Mouse (Mus musculus): ENCODE measurements at regions not wholly inside any gene's neighbourhood (a gene's known extent, or its start where the extent isn't known, plus 50 kb on each side); places are given as distances from the start of the nearest gene placed in this dataset.
"Not testable (repeated sequence)": the region's sequence is repeated elsewhere in the genome, so short reads cannot be mapped to it uniquely, and the experiment has no call there.

DNA sequence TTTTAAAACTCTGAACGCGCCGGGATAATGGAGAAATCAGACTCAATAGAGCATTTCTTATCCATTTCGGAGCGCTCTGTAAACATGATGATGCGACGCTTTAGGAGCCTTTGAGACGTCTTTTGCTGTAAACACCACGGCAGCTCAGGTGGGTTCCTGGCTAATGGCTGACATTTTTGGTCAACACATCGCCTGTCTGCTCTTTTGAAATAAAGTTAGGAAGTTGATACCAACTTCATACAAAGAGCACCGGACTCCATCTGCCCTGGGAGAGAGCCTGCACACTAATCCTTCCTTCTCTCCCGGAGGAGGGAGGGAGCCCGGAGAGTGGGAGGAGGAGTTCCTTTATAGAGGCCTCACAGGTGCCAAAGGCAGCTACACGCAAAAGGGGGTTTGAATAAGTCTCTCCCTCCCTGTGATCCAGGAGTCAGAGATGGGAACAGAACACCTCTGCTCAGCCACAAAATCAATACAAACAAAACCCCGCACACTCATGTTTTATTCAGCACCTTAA lies 63.8 kb upstream of the Srsf6 start:
- ATAC-seq (ENCODE audit: insufficient number of reproducible peaks, low FRiP score, low TSS enrichment) = no peak

DNA sequence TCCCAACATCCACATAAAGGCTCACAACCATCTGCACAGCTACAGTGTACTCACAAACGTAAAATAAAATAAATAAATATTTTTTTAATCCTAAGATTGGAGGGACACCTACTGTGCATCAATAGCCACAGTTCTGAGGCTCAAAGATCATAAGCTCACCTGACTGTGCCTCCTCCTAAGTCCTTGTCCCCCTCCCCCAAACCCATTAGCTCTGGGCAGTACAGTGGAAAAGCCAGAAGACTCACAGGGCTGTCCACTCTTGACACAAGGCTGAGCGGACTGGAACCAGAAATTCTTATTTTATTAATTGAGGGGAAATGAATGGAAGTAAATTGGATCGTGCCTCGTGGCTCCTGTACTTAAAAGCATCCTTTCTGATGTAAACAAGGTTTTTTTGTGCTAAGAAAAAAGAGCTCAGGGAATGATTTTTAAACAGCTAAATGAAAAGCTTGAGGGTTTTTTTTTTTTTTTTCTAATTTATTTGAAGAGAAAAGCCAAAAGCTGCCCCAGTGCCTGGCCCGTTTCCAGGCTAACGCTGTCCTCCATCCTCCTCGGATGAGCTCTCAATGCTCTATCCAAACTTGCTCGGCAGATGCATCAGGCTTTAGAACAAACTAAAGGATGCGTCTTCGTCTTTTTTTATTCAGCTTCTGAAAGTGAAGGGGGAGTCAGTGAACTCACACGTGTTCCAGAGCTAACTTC lies 64.6 kb upstream of the Srsf6 start:
- ATAC-seq (ENCODE audit: insufficient number of reproducible peaks, low FRiP score, low TSS enrichment) = no peak

DNA sequence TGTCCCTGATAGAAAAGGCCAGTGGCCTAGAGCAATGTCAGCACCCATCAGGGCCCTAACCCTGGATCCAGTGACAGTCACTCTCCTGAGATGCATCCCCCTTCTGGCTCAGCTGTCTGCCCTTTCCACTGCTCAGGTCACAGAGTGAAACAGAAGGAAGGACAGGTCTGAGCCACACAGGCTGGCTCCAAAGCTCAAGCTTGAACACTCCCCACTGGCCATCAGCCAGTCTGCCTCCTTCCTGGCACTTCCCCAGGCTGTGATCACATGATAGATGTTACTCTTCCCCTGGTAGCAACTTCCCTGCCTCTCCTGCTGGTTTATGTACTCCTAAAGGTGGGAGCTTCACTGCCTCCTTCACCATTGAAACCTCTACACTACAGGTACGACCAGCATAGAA lies 66.8 kb upstream of the Srsf6 start:
- no peak for ATAC-seq (ENCODE audit: insufficient number of reproducible peaks, low FRiP score, low TSS enrichment)

DNA sequence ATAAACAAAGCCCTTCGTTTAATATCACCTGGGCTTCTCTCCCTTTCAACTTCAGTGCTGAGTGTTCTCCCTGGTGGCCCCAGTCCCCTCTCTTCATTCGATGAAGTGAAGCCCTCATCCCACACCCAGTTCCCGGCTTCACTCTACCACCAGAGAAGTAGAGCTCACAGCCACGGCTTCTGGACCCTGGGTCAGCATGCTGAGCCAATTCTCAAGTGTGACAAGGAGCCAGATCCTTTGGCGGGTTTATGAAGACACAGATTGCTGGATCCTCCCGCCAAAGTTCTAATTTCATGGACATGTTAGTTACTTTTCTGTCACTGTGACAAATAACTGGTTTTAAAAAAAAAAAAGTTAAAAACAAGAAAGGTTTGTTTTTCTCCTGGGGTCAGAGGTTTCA lies 76.7 kb upstream of the Srsf6 start:
- no peak for ATAC-seq (ENCODE audit: insufficient number of reproducible peaks, low FRiP score, low TSS enrichment)

DNA sequence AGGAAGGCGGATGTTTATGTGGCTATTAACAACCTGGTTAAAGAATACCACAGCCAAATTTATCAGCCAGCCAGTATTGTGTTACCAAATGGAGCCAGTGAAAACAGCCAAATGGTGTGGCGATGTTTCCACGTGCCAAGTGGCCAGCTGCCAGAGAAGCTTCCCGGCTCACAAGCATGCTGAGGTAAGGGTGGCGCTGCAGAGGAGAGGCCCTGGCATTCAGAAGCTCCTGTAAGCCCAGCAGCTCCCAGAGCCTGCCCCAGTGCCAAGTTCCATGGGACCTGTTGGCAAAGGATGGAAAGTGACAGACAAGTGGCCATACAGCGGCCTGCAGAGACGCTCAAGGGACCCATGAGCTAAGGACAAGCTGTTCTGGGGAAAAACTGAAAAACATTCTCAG lies 77.8 kb upstream of the Srsf6 start:
- ATAC-seq (ENCODE audit: insufficient number of reproducible peaks, low FRiP score, low TSS enrichment) = peak; percentile 95

DNA sequence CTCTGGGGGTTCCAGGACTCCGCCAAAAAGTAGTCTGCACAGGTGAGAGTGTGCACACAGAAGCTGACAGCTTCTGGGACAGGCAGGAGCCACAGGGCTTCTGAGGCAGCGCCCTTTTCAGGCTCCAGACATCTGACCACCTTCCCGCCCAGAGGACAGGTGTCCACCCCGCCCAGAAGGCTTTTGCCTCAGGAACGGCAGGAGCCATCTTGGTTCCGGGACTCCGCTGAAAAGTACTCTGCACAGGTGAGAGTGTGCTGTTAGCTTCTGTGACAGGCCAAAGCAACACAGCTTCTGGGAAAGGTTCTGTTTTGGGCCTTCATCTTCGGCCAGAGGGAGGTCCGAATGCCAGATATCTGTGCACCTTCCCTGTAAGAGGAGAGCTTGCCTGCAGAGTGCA lies 89.6 kb upstream of the Srsf6 start:
- ATAC-seq (ENCODE audit: insufficient number of reproducible peaks, low FRiP score, low TSS enrichment) = not testable (repeated sequence)

DNA sequence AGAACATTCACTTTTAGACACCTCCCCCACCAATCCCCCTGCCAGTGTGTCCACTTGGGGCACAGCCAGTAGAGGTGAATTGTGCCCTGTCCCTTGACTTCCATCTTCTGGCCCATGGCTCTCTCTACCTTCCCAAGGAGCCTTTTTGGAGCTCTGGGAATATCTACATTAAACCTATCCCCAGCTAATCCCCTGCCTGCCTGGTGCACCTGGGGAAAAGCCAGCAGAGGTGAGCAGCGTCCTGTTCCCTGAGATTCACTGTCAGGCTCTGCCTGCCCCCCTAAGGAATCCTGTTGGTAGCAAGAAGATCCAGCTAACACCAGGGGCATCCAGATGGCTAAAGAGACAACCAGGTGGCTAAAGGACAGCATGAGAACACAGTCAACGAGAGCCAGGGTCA lies 93.6 kb upstream of the Srsf6 start:
- ATAC-seq (ENCODE audit: insufficient number of reproducible peaks, low FRiP score, low TSS enrichment) = no peak

DNA sequence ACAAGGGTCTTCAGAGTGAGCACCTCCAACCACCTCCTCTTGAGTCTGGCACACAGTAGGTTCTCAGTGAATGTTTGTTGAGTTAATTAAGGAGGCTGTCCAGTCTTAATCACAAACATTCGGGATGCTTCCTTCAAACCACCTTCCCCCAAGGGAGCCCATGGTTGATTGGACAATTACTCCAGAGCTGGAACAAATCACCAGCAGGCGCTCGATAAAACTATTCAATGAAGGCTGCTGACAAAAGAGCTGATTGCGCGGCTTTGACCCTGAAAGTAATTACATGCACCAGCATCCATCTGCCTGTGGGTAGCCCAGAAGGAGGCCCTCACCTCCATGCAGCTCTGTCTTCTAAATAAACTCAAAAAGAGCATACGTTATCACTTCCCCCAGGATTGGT lies 97.6 kb upstream of the Srsf6 start:
- ATAC-seq (ENCODE audit: insufficient number of reproducible peaks, low FRiP score, low TSS enrichment) = no peak

DNA sequence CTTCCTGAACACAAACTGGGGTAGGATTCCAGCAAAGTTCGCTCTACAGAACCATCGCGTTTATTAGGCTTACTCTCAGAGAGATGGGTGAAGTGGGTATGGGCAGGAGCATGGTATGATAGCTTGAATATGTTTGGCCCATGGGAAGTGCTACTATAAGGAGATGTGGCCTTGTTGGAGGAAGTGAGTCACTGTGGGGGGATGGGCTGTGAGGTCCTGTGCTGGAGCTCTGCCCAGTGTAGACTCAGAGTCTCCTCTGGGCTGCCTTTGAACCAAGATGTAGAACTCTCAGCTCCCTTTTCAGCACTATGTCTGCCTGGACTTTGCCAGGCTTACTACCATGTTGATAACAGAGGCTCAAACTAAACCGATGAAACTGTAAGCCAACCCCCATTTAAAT lies 112.5 kb upstream of the Srsf6 start:
- ATAC-seq (ENCODE audit: insufficient number of reproducible peaks, low FRiP score, low TSS enrichment) = no peak

DNA sequence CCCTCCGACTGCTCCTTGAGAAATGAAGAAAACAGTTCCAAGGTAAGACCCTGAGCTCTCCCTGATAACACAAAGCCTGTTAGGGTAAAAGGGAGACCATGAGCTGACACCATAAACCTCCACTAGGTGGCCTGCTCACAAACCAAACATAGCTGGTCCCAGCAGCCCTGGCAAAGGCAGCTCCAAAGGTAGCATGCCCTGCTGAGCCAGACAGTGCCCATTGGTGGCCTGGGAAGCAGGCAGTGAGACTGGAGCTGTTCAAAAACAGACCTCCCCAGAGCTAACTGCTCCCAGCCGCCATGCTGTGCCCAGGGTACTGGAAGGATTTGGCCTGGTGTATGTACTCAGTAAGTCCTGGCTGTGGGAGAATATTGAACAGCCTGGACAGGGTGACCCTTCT lies 117.1 kb upstream of the Srsf6 start:
- peak; percentile 56; the same call in 1 of the 2 replicates for ATAC-seq (ENCODE audit: insufficient number of reproducible peaks, low FRiP score, low TSS enrichment)

DNA sequence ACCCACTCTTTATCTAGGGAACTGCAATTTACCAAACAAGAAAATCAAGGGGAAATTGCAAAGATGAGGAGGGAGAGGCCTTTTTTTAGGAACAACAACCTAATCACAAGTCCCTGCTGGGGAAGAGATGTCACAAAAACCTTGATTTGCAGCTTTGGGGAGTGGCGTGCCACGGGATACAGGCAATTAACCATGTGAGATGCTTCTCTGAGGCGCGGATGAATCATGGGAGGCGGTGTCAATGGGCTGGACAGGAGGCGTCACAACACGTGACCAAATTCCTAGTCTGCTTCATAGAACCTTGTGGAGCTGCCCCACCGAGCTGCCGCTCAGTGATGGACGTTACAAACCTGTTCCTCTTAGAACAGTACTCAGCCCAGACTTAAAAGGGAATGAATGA lies 123.6 kb upstream of the Srsf6 start:
- ATAC-seq (ENCODE audit: insufficient number of reproducible peaks, low FRiP score, low TSS enrichment) = no peak

DNA sequence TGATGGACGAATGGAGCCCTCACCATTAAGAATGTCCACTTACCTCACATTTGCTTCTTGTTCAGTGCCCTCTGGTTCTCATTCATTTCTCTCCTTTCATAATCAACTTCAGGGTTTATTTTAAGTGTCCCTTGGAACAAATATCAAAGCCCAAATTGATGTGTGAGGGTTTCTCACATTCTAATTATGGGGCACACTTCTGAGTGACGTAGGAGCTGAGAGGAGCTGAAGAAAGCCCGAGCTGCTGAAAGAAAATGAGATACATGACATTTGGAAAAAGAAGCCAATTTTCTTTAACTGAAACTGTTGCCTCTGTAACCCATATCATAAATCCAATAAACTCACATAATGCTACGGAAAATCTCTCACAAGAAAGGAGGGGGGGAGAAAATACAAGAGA lies 134.8 kb upstream of the Srsf6 start:
- no peak for ATAC-seq (ENCODE audit: insufficient number of reproducible peaks, low FRiP score, low TSS enrichment)

DNA sequence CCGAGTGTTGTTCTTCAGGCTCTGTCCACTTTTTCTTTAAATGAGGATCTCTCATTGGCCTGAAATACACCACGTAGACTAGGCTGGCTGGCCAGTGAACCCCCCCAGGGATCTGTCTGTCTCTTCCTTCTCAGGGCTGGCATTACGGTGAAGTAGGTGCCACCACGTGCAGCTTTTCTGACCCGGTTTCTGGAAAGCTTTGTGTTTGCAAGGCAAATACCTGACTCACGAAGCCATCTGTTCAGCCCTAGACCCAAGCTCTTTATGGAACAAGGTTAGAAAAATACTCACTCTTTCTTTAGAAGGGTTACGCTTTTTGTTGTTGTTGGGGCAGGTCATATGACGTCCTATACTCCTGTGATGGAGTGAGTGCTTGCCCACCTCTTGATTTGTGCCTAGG lies 133.3 kb upstream of the Ptprt start:
- no peak for ATAC-seq (ENCODE audit: insufficient number of reproducible peaks, low FRiP score, low TSS enrichment)

DNA sequence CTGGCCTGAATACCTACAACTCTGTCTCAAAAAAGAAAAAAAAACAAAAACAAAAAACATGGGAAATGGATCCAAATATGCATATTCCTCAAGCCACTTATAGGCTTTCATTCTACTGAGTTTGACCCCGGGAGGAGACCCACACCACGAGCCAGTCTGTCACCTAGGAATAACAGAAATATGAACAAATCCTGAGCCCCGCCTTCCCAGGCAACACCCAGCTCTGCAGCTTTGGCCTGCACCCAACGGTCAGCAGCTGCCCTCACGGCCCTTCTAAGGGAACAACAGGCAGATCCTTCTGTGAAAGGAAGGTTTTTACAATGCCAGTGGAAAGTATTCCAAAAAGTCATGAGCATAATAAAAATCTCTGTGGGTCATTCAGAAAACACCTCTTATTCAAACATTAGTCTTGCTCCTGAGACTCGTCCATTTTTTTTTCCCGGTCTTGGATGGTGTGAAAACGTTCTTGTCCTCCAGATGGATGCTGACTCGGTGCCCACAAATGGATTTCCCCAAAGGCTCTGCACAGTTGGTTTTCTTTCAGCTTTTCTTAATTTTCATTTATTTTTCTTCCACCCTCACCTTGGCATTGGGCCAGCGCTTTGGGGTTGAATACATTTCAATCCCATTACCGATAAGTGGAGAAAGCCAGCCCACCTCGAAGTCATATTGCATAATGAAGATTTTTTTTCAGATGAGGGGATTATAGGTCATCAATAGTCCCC lies 130.6 kb upstream of the Ptprt start:
- no peak for ATAC-seq (ENCODE audit: insufficient number of reproducible peaks, low FRiP score, low TSS enrichment)

DNA sequence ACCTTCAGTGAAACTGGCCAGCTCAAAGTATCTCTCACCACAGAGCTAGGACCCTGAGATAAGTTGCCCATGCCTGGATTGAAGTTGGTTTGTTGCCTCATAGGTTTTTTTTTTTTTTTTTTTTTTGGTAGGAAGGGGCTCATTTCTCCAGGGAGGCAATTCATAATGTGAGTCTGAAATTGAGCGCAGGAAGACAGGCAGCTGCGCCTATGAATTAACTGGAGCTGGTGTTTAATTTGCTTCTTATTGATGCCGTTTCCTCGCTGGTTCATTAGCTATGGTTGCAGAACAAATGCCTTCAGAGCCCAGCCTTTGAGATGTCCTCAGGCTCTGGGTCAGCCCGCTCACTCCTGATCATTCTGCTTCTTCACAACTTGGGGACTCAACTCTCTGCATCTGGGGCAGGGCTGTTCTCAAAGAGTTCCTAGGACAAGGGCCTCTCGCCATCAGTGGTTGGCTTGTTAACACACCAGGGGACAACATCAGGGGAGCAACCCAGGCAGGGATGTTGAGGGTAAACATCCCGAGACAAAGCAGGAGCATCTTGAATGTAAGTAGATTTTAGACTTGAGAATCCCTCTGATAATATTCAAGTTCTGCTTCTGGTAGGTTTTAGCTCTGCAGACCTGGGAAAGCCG lies 123.3 kb upstream of the Ptprt start:
- no peak for ATAC-seq (ENCODE audit: insufficient number of reproducible peaks, low FRiP score, low TSS enrichment)

DNA sequence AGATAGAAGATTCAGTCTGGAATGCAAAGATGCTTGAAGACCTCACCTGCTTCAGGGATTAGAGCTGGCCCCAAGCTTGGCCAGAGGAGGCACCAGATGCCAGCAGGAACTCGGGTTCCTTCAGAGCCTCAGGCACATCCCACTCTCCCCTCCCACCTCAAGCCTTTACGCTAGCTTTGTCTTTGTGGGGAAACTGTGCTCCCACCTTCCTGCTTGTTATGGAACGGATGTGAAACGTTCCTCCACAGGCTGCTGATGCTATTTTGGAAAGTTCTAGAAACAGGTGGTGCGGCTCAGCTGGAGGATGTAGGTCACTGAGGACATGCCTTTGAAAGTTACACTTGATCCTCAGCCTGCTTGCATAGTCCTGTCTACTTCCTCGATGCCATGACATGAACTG lies 120.7 kb upstream of the Ptprt start:
- no peak for ATAC-seq (ENCODE audit: insufficient number of reproducible peaks, low FRiP score, low TSS enrichment)

DNA sequence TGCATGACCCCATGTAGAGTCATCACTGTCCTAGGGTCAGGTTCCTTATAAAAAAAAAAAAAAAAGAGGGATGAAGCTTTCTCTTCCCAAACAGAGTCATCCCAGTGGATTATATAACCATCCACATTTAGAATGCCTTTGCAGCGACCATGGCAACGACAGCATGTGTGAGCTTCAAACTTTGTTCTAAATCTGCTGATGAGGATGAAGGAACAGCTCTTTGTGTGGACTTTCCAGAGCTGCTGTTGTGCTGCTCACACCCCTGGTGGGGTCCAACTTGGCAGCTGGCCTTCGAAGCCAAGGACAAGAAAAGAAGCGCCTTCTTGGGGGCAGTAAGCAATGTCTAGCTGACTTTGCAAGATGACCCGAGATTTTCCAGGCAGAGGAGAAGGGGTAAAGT lies 115.6 kb upstream of the Ptprt start:
- ATAC-seq (ENCODE audit: insufficient number of reproducible peaks, low FRiP score, low TSS enrichment) = no peak

DNA sequence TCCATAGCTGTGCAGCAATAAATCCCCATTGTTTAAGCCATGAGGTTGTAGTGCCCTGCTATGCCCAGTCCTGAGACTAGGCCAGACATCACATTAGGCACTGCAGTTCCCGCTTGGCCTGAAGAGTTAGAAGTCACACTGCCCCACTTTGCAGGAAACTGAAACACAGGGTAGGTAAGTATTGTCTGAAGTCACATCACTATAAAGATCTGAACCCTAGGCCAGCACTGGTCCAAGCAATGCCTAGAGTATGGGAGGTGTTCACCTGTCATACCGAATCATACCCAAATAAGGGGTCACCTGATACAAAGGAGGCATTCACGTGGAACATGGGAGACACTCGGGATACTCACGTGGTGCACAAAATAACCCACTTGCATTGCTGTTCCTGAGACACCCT lies 111.6 kb upstream of the Ptprt start:
- ATAC-seq (ENCODE audit: insufficient number of reproducible peaks, low FRiP score, low TSS enrichment) = no peak

DNA sequence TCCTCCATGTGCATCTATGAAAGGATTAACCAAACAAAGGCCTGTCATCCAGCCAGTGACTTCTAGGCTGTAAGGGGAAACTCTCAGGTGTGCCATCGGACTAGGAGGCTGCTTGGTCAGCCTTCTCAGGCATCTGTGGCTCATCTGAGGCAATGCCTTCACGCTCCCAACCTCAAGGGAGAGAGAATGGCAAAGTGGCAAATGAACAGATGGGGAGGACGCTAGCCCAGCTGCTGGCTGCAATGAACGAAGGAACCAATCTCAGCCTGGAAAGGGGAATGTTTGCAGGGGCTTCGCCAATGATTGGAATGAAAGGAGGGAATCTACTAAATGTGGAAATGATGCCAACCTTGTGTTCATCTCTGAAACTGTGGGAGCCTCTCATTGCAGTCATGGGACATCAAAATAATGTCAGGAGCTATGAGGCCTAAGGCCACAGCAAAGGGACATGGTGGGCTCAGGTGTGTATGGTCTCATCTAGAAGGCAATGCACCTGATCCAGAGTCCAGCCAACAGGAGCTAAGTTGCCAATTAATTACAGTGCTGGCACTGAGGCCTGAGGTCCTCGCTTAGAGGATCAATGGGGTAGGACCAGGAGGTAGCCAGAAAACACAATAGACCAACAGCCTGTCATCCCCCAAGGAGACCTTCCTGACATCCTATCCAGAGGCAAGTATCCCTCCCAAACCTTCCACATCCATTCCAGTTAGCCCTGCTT lies 108.9 kb upstream of the Ptprt start:
- ATAC-seq (ENCODE audit: insufficient number of reproducible peaks, low FRiP score, low TSS enrichment) = no peak

DNA sequence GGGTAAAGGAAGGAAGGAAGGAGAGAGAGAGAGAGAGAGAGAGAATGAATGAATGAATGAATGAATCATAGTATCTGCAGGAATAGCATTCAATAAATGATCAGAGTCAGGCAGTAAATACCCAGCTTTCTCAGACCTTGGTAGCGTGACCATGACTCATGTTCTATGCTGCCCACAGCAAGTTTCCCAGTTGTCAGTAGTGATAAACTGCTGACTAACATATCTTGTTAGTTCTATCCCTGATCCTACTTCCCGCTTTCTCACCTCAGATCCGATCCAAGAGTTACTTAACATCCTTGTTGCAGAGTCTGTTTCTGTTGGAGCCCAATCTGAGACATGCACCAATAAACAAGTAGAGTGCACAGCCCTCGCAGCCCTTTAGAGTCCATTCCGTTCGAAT lies 103.1 kb upstream of the Ptprt start:
- ATAC-seq (ENCODE audit: insufficient number of reproducible peaks, low FRiP score, low TSS enrichment) = no peak

DNA sequence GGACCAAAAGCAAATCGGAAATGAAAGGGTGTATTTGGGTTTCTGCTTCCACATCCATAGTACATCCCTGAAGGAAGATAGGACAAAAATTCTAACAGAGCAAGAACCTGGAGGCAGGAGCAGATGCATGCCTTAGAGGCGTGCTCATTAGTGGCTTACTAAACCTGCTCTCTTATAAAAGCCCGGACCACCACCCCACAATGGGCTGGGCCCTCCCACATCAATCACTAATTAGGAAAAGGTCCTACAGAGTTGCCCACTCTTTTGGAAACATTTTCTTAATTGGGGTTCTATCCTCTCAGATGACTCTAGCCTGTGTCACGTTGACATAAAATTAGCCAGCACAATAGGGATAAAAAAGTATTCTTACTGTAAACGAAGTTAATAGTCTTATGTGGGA lies 79.6 kb upstream of the Ptprt start:
- ATAC-seq (ENCODE audit: insufficient number of reproducible peaks, low FRiP score, low TSS enrichment) = no peak
